Comparison of ENCODE assay signal across 8 mouse cellular contexts in genomic region chr9:54700174-54700475, GRCm38 (mm10). TPM values are rescaled to one million over a fixed set of nuclear protein-coding genes. Genes with fewer than 3 reads are reported as not detected.
DNase-seq lines count a peak whose midpoint lies in the region; ATAC-seq lines count a peak whose summit lies in the region.

No protein-coding gene starts in this region.

- DNase-seq in right cerebral cortex, adult 18-20 months: peak; percentile 26
- no peak for DNase-seq in right cerebral cortex, postnatal 4 days
- DNase-seq in intestine, embryonic 14.5 days (ENCODE audit: low spot score): peak; percentile 77
- no peak for DNase-seq in layer of hippocampus, postnatal 10 days (ENCODE audit: low spot score in 2 of 2)
- DNase-seq in layer of hippocampus, postnatal 25 days (ENCODE audit: extremely low spot score in 1 of 2, low spot score in 1 of 2): no peak
- DNase-seq in urinary bladder, adult 2 months (ENCODE audit: low spot score): no peak

- peaks cover 8% of the 10 kb centered on the region for H3K27me3 ChIP-seq in intestine, embryonic 14.5 days (replicated peaks; ENCODE audit: control insufficient read depth, insufficient read depth, low read length)
- peaks cover 62% of the 10 kb centered on the region for H3K27me3 ChIP-seq in midbrain, embryonic 12.5 days

- H3K4me3 ChIP-seq in intestine, embryonic 14.5 days (ENCODE audit: low read depth, low read length): peak overlapping the region; percentile 67
- peak overlapping the region; percentile 69 for H3K4me3 ChIP-seq in midbrain, embryonic 12.5 days

- no peaks in the 10 kb centered on the region for H3K9me3 ChIP-seq in intestine, embryonic 14.5 days (ENCODE audit: control insufficient read depth, low read length)
- H3K9me3 ChIP-seq in midbrain, embryonic 12.5 days: no peaks in the 10 kb centered on the region

- no peaks in the 10 kb centered on the region for H3K36me3 ChIP-seq in intestine, embryonic 14.5 days (ENCODE audit: control insufficient read depth, insufficient read depth, low read length)
- H3K36me3 ChIP-seq in midbrain, embryonic 12.5 days: no peaks in the 10 kb centered on the region

- peak overlapping the region; percentile 67 for H3K9ac ChIP-seq in intestine, embryonic 14.5 days (ENCODE audit: low read length)
- H3K9ac ChIP-seq in midbrain, embryonic 12.5 days (replicated peaks): peak overlapping the region; percentile 60

- H3K4me2 ChIP-seq in intestine, embryonic 14.5 days (ENCODE audit: low read length): peak overlapping the region; percentile 95
- H3K4me2 ChIP-seq in midbrain, embryonic 12.5 days (replicated peaks): peak overlapping the region; percentile 87

- 0 out of 2 replicates have a peak, but pooled peaks have one; percentile 18 for ATAC-seq in erythroblast, adult 5-6 weeks (replicated peaks; ENCODE audit: low FRiP score, poor library complexity, severe bottlenecking)
- no peak for ATAC-seq in intestine, embryonic 14.5 days (replicated peaks; ENCODE audit: low FRiP score, low TSS enrichment, low read depth)
- no peak for ATAC-seq in midbrain, embryonic 12.5 days (ENCODE audit: low FRiP score, low read depth)

- H3K4me1 ChIP-seq in intestine, embryonic 14.5 days (replicated peaks; ENCODE audit: control insufficient read depth, insufficient read depth, low read length): 0 out of 2 replicates have a peak, but pooled peaks cover 5% of the 10 kb centered on the region
- H3K4me1 ChIP-seq in midbrain, embryonic 12.5 days: peaks cover 12% of the 10 kb centered on the region; the same call in 1 of the 2 replicates

- 17% methylated on average over 9 of the region's 9 CpGs for WGBS in intestine, embryonic 14.5 days
- WGBS in midbrain, embryonic 12.5 days: 27% methylated on average over 9 of the region's 9 CpGs

- no peak overlapping the region for H3K27ac ChIP-seq in intestine, embryonic 14.5 days (ENCODE audit: low read depth)
- H3K27ac ChIP-seq in midbrain, embryonic 12.5 days (replicated peaks): no peak overlapping the region

RNA-seq across cellular contexts. Expression of gene Dnaja4, which starts 1.5 kb away (rescaled TPM):
- total RNA-seq in erythroblast, adult 5-6 weeks (2015; ENCODE audit: low replicate concordance): 82.2 and 100 TPM in 2 replicates
- 142 and 162 TPM in 2 replicates for total RNA-seq in erythroblast, adult 5-6 weeks (2017; ENCODE audit: low replicate concordance)
- polyA plus RNA-seq in intestine, embryonic 14.5 days (2014; fragmentation: Nextera tagmentation; extraction: Ambion mirVana): 3.6 and 5.0 TPM in 2 replicates
- polyA plus RNA-seq in midbrain, embryonic 12.5 days (2016; fragmentation: Nextera tagmentation; extraction: Ambion mirVana): 3.7 and 4.4 TPM in 2 replicates
- 10 to 100 TPM; 17.1 TPM for total RNA-seq in layer of hippocampus, postnatal 10 days (2021)
- 10 to 100 TPM; 39.9 to 46.0 TPM for total RNA-seq in layer of hippocampus, postnatal 25 days (2021)
- 18.5 and 19.1 TPM in 2 replicates for polyA plus RNA-seq in urinary bladder, adult 2 months (2012; rRNA removed)

RNA-seq across cellular contexts. Expression of gene Wdr61, which starts 34.2 kb away (rescaled TPM):
- total RNA-seq in erythroblast, adult 5-6 weeks (2015; ENCODE audit: low replicate concordance): 22.8 and 49.2 TPM in 2 replicates
- 18.7 and 22.6 TPM in 2 replicates for total RNA-seq in erythroblast, adult 5-6 weeks (2017; ENCODE audit: low replicate concordance)
- 162 and 170 TPM in 2 replicates for polyA plus RNA-seq in intestine, embryonic 14.5 days (2014; fragmentation: Nextera tagmentation; extraction: Ambion mirVana)
- 128 and 134 TPM in 2 replicates for polyA plus RNA-seq in midbrain, embryonic 12.5 days (2016; fragmentation: Nextera tagmentation; extraction: Ambion mirVana)
- total RNA-seq in layer of hippocampus, postnatal 10 days (2021): 10 to 100 TPM; 53.4 to 53.9 TPM
- 10 to 100 TPM; 57.7 to 61.0 TPM for total RNA-seq in layer of hippocampus, postnatal 25 days (2021)
- 98.1 and 141 TPM in 2 replicates for polyA plus RNA-seq in urinary bladder, adult 2 months (2012; rRNA removed)

RNA-seq across cellular contexts. Expression of gene Acsbg1, which starts 38.5 kb away (rescaled TPM):
- total RNA-seq in erythroblast, adult 5-6 weeks (2015; ENCODE audit: low replicate concordance): not detected in 2 replicates
- not detected in 2 replicates for total RNA-seq in erythroblast, adult 5-6 weeks (2017; ENCODE audit: low replicate concordance)
- 0.22 and 0.38 TPM in 2 replicates for polyA plus RNA-seq in intestine, embryonic 14.5 days (2014; fragmentation: Nextera tagmentation; extraction: Ambion mirVana)
- 10.7 and 11.7 TPM in 2 replicates for polyA plus RNA-seq in midbrain, embryonic 12.5 days (2016; fragmentation: Nextera tagmentation; extraction: Ambion mirVana)
- total RNA-seq in layer of hippocampus, postnatal 10 days (2021): 10 to 100 TPM; 85.1 to 89.1 TPM
- total RNA-seq in layer of hippocampus, postnatal 25 days (2021): 100 to 1,000 TPM; 111 to 117 TPM
- polyA plus RNA-seq in urinary bladder, adult 2 months (2012; rRNA removed): 10.7 and 13.7 TPM in 2 replicates

Comparison
In these comparisons a context has a peak if more than half of its experiments do, and no peak if none do; other contexts are left out.
1. DNase-seq: peak in right cerebral cortex, adult 18-20 months (single experiment) and intestine, embryonic 14.5 days (single experiment); none in right cerebral cortex, postnatal 4 days (single experiment), layer of hippocampus, postnatal 10 days (0 of 2), layer of hippocampus, postnatal 25 days (0 of 2) and urinary bladder, adult 2 months (single experiment).
2. RNA of gene Acsbg1, which starts 38.5 kb away (total RNA-seq): 111 to 117 TPM in layer of hippocampus, postnatal 25 days and 85.1 to 89.1 TPM in layer of hippocampus, postnatal 10 days; not detected in erythroblast, adult 5-6 weeks; every median in the first group is over 10 times any median in the second.